Mouse (Mus musculus): ENCODE results near the gene Med12l. TPM values are rescaled to one million over a fixed set of nuclear protein-coding genes. Genes with fewer than 3 reads are reported as not detected.

Gene Med12l
- polyA plus RNA-seq, 1 experiment from 2014 or later: 4.5 TPM

DNA sequence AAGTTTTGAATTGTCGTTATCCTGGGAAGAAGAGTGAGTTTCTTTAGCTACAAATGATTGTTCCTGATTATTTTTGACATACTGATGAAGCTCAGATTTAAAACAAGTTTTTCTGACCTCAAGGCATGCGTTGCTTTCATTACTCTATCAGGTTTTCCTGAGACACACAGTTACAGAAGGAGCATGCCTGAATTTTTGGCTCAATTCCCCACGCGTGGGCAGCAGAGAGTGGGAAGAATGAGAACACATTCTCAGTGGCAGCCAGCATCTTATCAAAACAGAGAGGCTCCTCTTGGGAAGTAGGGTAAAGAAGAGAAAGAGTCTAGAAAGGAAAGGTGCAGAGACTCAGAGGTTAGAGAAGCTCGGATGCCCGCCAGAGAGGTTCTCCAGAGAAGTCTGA lies 237.8 kb downstream of the Med12l start:
- WGBS: 81% methylated on average over 6 of the region's 6 CpGs
- no peak for ATAC-seq
- Histone ChIP-seq H3K9me3 (replicated peaks; ENCODE audit: control insufficient read depth, low read length, poor library complexity, severe bottlenecking) (no peaks in the 10 kb centered on the region), H3K27me3 (ENCODE audit: control insufficient read depth, insufficient read depth, low read depth, low read length) (no peaks in the 10 kb centered on the region), H3K4me3 (ENCODE audit: low read depth, low read length) (no peak overlapping the region), H3K4me2 (ENCODE audit: low read length) (no peak overlapping the region), H3K27ac (ENCODE audit: low read length) (no peak overlapping the region), H3K4me1 (ENCODE audit: control insufficient read depth, insufficient read depth, low read length) (no peaks in the 10 kb centered on the region), H3K9ac (ENCODE audit: low read depth, low read length) (no peak overlapping the region), H3K36me3 (ENCODE audit: control insufficient read depth, insufficient read depth, low read length) (peaks cover 2% of the 10 kb centered on the region; the same call in 1 of the 2 replicates)

DNA sequence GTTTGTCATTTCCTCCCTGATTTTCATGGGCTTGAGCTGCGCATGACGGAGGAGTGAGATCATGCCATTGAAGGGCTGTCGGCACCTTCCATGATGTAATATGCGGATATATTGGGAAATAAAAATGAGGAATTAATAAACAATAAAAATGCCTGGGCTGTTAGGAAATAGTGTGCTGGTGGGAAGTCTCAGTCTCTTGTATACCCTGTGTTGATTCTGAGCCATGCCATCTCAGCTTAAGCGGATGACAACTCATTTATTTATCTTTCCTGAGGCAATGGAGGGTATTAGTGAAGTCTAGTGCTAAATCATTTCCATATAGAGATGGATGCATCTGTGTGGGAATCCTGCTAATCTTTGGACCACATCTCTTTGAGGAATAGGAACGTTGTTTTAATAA lies 242.4 kb downstream of the Med12l start:
- Histone ChIP-seq H3K36me3 (ENCODE audit: control insufficient read depth, insufficient read depth, low read length) (no peaks in the 10 kb centered on the region), H3K4me2 (ENCODE audit: low read length) (no peak overlapping the region), H3K27me3 (ENCODE audit: control insufficient read depth, insufficient read depth, low read depth, low read length) (no peaks in the 10 kb centered on the region), H3K9me3 (replicated peaks; ENCODE audit: control insufficient read depth, low read length, poor library complexity, severe bottlenecking) (no peaks in the 10 kb centered on the region), H3K4me1 (ENCODE audit: control insufficient read depth, insufficient read depth, low read length) (no peaks in the 10 kb centered on the region), H3K9ac (ENCODE audit: low read depth, low read length) (no peak overlapping the region), H3K27ac (ENCODE audit: low read length) (no peak overlapping the region), H3K4me3 (ENCODE audit: low read depth, low read length) (no peak overlapping the region)
- no peak; the same call in 1 of the 2 replicates for ATAC-seq
- WGBS: 89% methylated on average over 6 of the region's 6 CpGs

DNA sequence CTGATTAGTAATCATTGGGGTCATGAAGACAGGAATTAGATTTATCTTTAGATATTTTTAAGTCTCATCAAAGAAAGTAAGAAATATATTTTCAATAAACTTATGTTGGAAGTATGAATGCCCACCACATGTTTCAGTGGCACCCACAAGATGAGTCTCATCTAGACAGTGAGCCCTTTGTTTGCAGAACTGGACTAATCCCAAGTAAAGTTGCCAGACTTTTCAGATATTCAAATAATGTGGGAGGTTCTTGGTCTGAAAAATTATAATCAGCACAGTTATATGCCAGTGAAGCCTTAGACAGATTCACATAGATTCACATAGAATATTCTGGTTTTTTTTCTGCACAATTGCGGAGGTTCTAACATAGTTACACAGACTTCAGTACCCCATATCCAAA lies 244.8 kb downstream of the Med12l start:
- no peak overlapping the region for H3K4me3 ChIP-seq (ENCODE audit: low read depth, low read length)
- H3K9me3 ChIP-seq (replicated peaks; ENCODE audit: control insufficient read depth, low read length, poor library complexity, severe bottlenecking): no peaks in the 10 kb centered on the region
- H3K27ac ChIP-seq (ENCODE audit: low read length): no peak overlapping the region
- no peaks in the 10 kb centered on the region for H3K36me3 ChIP-seq (ENCODE audit: control insufficient read depth, insufficient read depth, low read length)
- H3K9ac ChIP-seq (ENCODE audit: low read depth, low read length): no peak overlapping the region
- H3K4me2 ChIP-seq (ENCODE audit: low read length): no peak overlapping the region
- H3K4me1 ChIP-seq (ENCODE audit: control insufficient read depth, insufficient read depth, low read length): no peaks in the 10 kb centered on the region
- H3K27me3 ChIP-seq (ENCODE audit: control insufficient read depth, insufficient read depth, low read depth, low read length): no peaks in the 10 kb centered on the region
- ATAC-seq: no peak
- 100% methylated on average over 1 of the region's 1 CpGs for WGBS

DNA sequence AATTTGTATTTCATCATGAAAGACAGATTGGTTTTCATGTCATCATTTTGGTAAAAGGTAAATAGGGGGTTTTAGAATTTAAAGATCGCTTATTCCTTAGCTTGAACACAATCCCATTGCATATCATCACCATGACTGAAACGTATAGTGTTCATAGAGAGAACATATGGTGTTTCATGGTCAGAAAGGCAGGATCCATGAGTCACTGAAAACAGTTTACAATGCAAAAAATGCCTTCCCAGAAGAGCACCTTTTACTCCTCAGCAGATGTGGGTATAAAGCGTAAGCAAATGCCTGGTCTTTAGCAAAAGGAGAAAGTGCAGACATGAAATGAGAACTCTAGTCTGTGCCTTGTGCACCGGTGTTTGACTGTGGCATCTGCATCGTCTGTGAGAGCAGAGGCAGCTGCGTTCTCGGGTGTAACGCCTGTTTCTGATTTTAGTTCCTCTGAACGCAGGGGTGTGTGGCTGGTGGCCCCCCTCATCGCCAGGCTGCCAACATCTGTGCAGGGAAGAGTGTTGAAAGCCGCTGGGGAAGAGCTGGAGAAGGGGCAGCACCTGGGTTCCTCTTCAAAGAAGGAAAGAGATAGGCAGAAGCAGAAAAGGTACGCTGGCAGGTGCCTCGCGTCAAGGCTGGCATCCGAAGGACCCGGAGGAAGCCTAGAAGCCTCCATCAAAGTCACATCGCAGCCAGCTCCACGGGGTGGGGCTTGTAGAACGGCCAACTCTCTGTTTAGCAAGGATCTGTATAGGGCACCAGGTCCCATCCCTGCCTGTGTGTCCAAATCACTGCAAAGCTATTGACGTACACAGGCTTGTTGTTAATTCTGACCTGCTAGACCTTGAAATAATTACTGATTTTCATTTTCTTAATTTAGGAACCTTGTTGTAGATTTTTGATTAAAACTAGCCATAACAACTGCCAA lies 252.4 kb downstream of the Med12l start:
- Histone ChIP-seq H3K9me3 (replicated peaks; ENCODE audit: control insufficient read depth, low read length, poor library complexity, severe bottlenecking) (no peaks in the 10 kb centered on the region), H3K4me3 (ENCODE audit: low read depth, low read length) (no peak overlapping the region), H3K9ac (ENCODE audit: low read depth, low read length) (no peak overlapping the region), H3K27me3 (ENCODE audit: control insufficient read depth, insufficient read depth, low read depth, low read length) (no peaks in the 10 kb centered on the region), H3K4me2 (ENCODE audit: low read length) (no peak overlapping the region), H3K36me3 (ENCODE audit: control insufficient read depth, insufficient read depth, low read length) (no peaks in the 10 kb centered on the region), H3K4me1 (ENCODE audit: control insufficient read depth, insufficient read depth, low read length) (peaks cover 5% of the 10 kb centered on the region), H3K27ac (ENCODE audit: low read length) (no peak overlapping the region)
- ATAC-seq: no peak
- WGBS: 91% methylated on average over 20 of the region's 20 CpGs

DNA sequence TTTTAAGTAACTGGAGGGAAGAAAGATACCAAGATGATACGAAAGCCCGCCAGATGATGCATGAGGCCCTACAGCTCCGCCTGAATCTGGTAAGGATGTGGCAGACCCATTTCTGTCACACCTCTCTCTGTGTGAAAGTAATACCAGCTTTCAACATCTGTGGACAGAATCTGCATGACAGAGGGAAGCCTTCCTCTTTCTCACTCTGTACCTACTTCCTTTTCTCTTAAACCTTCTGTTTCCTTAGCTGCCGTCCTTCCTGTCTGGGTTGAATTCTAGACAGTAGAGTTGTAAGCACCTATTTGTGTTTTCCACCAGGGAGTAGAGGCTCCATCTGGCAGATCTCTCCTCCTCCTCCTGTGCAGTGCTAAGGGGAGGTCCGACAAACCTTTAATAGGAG lies 255.1 kb downstream of the Med12l start:
- Histone ChIP-seq H3K9me3 (replicated peaks; ENCODE audit: control insufficient read depth, low read length, poor library complexity, severe bottlenecking) (no peaks in the 10 kb centered on the region), H3K27ac (ENCODE audit: low read length) (no peak overlapping the region), H3K9ac (ENCODE audit: low read depth, low read length) (no peak overlapping the region), H3K4me1 (ENCODE audit: control insufficient read depth, insufficient read depth, low read length) (peaks cover 6% of the 10 kb centered on the region), H3K4me3 (ENCODE audit: low read depth, low read length) (no peak overlapping the region), H3K27me3 (ENCODE audit: control insufficient read depth, insufficient read depth, low read depth, low read length) (no peaks in the 10 kb centered on the region), H3K4me2 (ENCODE audit: low read length) (no peak overlapping the region), H3K36me3 (ENCODE audit: control insufficient read depth, insufficient read depth, low read length) (0 out of 2 replicates have a peak, but pooled peaks cover 5% of the 10 kb centered on the region)
- WGBS: 73% methylated on average over 5 of the region's 5 CpGs
- ATAC-seq: no peak

DNA sequence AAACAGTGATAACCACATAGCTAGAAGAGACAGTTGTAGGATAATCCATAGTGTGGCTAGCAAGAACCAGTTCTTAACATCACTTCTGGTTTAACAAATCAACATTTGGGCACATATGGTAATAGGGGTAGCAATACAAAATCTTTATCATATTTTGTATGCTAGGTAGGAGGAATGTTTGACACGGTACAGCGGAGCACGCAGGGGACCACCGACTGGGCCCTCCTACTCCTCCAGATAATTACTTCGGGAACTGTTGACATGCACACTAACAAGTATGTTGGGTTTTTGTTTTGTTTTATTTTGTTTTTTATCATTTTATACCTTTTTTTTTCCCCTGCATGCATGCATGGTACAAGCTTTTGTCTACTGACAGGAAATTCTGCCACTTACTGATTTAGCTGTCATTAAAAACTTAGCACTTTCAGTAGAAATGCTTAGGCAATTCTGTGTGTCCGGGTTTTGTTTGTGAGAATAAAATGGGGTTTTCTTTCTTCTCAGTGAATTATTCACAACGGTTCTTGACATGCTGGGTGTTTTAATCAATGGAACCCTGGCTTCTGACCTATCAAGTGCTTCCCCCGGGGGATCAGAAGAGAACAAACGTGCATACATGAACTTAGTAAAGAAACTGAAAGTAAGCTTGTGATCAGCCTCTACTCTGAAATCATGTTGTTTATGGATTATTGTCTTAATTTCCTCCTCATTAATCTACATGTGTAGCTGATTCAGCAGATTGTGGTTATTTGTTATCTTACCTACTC lies 256.3 kb downstream of the Med12l start:
- Histone ChIP-seq H3K4me3 (ENCODE audit: low read depth, low read length) (no peak overlapping the region), H3K27ac (ENCODE audit: low read length) (no peak overlapping the region), H3K4me1 (ENCODE audit: control insufficient read depth, insufficient read depth, low read length) (peaks cover 6% of the 10 kb centered on the region), H3K4me2 (ENCODE audit: low read length) (no peak overlapping the region), H3K9me3 (replicated peaks; ENCODE audit: control insufficient read depth, low read length, poor library complexity, severe bottlenecking) (no peaks in the 10 kb centered on the region), H3K9ac (ENCODE audit: low read depth, low read length) (no peak overlapping the region), H3K27me3 (ENCODE audit: control insufficient read depth, insufficient read depth, low read depth, low read length) (no peaks in the 10 kb centered on the region), H3K36me3 (ENCODE audit: control insufficient read depth, insufficient read depth, low read length) (0 out of 2 replicates have a peak, but pooled peaks cover 5% of the 10 kb centered on the region)
- 0 out of 2 replicates have a peak, but pooled peaks have one; percentile 33 for ATAC-seq
- WGBS: 36% methylated on average over 9 of the region's 9 CpGs

DNA sequence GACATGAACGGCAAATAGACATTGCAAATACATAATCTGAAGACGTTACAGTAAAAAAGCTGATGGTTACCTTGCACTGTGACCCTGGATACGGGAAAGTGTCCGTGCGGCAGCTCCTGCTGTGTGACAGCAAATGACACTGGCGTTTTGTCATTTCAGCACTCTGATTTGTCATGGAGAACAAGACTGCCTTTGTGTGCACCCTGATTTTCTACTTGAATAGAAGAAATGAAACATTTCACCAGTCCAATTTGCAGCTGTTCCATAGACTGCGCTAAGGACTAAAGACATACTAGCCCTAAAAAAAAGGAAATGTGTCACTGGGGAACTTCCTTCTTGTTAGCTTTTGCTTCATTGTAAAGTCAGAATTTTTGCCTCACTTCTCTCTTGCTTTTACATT lies 257.1 kb downstream of the Med12l start, which contains the start of gene P2ry12:
P2ry12 (minus strand) TSS at position 168 of the 400 bp plus-strand sequence.
- Histone ChIP-seq H3K27ac (ENCODE audit: low read length) (no peak within 1 kb of the TSS), H3K36me3 (ENCODE audit: control insufficient read depth, insufficient read depth, low read length) (0 out of 2 replicates have a peak, but pooled peaks cover 5% of the 10 kb centered on the region), H3K27me3 (ENCODE audit: control insufficient read depth, insufficient read depth, low read depth, low read length) (no peaks in the 10 kb centered on the region), H3K9me3 (replicated peaks; ENCODE audit: control insufficient read depth, low read length, poor library complexity, severe bottlenecking) (no peaks in the 10 kb centered on the region), H3K4me2 (ENCODE audit: low read length) (peak within 1 kb of the TSS; percentile 10; the same call in 1 of the 2 replicates), H3K4me1 (ENCODE audit: control insufficient read depth, insufficient read depth, low read length) (peaks cover 6% of the 10 kb centered on the region), H3K9ac (ENCODE audit: low read depth, low read length) (no peak within 1 kb of the TSS), H3K4me3 (ENCODE audit: low read depth, low read length) (no peak within 1 kb of the TSS; the same call in 1 of the 2 replicates)
- 13% methylated on average over 7 of the region's 7 CpGs for WGBS
- ATAC-seq: no peak

DNA sequence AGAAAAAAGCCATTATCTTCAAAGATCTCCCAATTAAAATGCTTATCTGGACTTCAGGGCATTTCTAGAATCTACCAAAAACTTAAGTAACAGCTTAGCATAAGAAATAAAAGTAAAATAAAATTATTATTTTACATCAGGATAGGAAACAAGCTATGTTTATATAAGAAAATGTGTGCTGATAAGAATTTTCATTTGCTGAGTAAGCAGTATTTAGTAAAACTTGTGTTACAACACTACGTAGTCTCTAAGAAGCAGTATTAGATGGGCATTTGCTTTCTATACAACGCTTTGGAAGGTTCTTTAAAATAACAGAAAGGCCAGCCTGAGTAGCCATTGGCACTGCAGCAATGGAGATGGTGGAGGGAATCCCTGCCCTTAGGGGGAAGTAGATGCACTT lies 257.8 kb downstream of the Med12l start:
- Histone ChIP-seq H3K27ac (ENCODE audit: low read length) (no peak overlapping the region), H3K36me3 (ENCODE audit: control insufficient read depth, insufficient read depth, low read length) (0 out of 2 replicates have a peak, but pooled peaks cover 7% of the 10 kb centered on the region)
- no peak for ATAC-seq

More for the DNA sequence above, 257.8 kb downstream of the Med12l start:
- H3K27me3 ChIP-seq (ENCODE audit: control insufficient read depth, insufficient read depth, low read depth, low read length): no peaks in the 10 kb centered on the region
- no peaks in the 10 kb centered on the region for H3K9me3 ChIP-seq (replicated peaks; ENCODE audit: control insufficient read depth, low read length, poor library complexity, severe bottlenecking)
- no peak overlapping the region for H3K4me2 ChIP-seq (ENCODE audit: low read length)
- H3K4me3 ChIP-seq (ENCODE audit: low read depth, low read length): no peak overlapping the region
- WGBS: 91% methylated on average over 2 of the region's 2 CpGs
- no peak overlapping the region for H3K9ac ChIP-seq (ENCODE audit: low read depth, low read length)
- H3K4me1 ChIP-seq (ENCODE audit: control insufficient read depth, insufficient read depth, low read length): peaks cover 6% of the 10 kb centered on the region

All from midbrain, embryonic 16.5 days (tissue).